Mouse (Mus musculus) heart, postnatal 0 days (tissue): ENCODE measurements around the gene S100a2.

ENCODE experiments used
- CTCF ChIP-seq: IDR thresholded peaks from 2 replicates; pipeline ENCODE4 v1.5.1; 2016; ENCODE audit warnings: antibody characterized with exemption, control low read depth, low read depth
- EP300 ChIP-seq: IDR thresholded peaks from 2 replicates; pipeline ENCODE4 v1.6.1; 2016; ENCODE audit warnings: antibody characterized with exemption, low read depth

DNA sequence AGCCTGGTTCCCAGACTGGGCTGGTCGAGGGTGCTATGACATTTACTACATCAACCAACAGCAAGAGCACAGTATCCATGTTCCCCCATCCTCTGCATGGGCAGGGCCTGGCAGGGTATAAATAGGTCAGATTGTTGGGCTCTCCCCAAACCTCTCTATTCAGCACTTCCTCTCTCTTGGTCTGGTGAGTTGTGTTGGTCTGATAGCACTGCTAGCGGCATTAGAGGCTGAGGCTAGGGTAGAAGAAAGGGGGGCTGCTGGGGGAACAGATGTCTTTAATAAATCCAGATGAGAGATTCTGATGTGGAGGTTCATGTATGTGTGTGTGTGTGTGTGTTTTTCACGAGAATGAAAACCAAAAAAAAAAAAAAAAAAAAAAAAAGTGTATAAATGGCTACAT, 13.6 kb downstream of the S100a2 start, which contains the start of gene S100a4:
- TF ChIP-seq CTCF: no peak
- TF ChIP-seq EP300: no peak
